Mouse (Mus musculus): Measurements from ENCODE around the gene Adamts8.

Adamts8 gene

GRCm38 (mm10) chr9:30921261-30922103 is 20.9 kb upstream of the Adamts8 start:
- intact Hi-C loops (cut with DNase I) = loop anchor here (5.0 kb wide), 1 partner anchor 109 kb away; no protein-coding TSS in a partner anchor

DNA sequence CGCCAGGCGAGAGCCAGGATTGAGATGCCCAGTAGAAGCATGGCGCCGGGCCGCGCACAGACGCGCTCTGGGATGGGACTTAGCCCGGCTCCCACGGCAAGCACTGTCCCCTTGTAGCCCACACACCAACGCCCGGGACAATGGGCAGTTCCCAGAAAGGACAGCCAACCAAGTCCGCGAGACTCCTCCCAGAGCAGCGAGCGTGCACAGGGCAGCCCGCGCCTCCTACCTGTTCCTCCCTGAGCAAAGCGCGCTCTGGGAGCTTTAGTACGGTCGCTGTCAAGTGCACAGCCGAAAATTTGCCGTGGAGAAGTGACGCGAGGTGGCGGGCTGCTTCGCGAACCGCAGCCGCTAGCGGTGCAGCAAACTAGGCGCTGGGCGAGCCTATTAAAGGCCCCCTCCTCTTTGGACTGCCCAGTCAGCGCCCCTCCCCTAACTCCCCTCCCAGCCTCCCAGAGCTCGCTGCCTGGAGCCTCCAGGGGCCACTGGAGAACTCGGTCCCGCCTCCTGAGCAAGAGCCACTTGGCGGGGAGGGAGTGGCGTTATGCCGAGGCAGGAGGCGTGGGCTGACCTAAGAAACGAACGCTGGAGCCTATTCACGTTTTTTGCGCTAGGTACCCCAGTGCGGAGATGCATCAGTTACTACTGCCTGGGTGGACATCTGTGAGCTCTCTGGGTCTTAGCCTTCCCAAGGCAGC is 20.0 kb upstream of the Adamts8 start, which contains the start of gene Adamts15:
TSS of gene Adamts15 (minus strand) at position 256 of the 698 bp plus-strand sequence.
- intact Hi-C loops (cut with DNase I) = loop anchor here (5.0 kb wide), 1 partner anchor 110 kb away; no protein-coding TSS in a partner anchor

GRCm38 (mm10) chr9:30928759-30929158 is 13.6 kb upstream of the Adamts8 start:
- intact Hi-C loops (cut with DNase I) = no loop called here

DNA sequence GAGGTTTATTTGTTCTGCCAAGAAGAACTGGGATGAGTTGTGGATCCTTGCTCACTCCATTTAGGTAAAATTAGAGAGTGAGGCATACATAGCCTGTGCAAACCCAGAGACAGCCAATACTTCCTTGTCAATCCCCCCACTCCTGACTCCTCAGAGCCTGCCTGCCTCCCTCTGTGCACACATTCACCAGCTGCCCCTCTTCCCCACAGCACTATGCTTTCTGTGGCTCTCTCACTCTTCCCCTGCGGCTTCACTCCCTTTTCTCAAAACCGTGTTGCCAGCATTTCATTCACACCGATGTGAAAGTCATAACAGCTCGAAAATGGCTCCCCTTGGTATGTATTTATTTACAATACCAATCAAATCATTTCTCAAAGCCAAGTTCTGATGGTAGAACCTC is 10.0 kb upstream of the Adamts8 start:
- intact Hi-C loops (cut with DNase I) = loop anchor here (10.0 kb wide), 1 partner anchor 388 kb away; no protein-coding TSS in a partner anchor

GRCm38 (mm10) chr9:30934827-30935226 is 7.5 kb upstream of the Adamts8 start:
- intact Hi-C loops (cut with DNase I) = loop anchor here (5.0 to 10.0 kb wide), 2 partner anchors 373 to 390 kb away; no protein-coding TSS in a partner anchor

DNA sequence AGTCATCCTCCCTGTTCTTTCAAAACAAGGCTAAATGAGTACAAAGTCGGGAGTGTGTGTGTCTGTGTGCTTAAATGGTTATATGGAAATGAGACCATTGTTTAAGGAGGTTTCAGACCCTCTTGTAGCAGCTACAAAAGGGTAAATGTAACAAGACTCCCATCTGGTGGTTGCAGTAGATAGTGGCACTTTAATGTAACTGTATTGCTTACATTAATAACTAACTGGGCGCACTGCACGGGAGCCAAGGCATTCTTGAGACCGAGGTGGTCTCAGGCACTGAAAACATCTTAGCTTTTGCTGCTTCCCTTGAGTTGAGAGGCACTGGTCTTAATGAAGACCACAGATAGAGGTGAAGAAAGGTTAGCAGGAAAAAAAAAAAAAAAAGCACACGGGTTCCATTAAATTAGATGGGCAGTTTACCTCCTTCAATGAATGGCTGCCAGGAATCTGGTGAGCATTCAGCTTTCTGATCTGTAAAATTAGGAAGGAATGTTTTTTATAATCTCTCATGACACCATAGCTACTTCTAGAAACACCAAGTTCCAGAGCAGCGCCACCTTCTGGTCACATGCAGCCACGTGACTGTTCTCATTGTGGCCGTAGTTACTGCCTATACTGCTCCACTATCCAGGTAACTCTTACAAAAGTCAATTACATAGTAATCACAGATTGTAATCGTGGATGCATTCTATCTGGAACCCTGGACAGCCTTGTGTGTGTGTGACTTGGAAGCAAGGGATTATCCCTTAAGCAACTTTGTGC is 5.5 kb upstream of the Adamts8 start:
- intact Hi-C loops (cut with DNase I) = loop anchor here (1.0 to 10.0 kb wide), 3 partner anchors 375 to 457 kb away; no protein-coding TSS in a partner anchor

GRCm38 (mm10) chr9:30940328-30940727 is 2.0 kb upstream of the Adamts8 start:
- intact Hi-C loops (cut with DNase I) = loop anchor here (5.0 to 10.0 kb wide), 2 partner anchors 142 to 404 kb away; no protein-coding TSS in a partner anchor

- intact Hi-C loops (cut with DNase I) = loop anchor here (5.0 to 10.0 kb wide), 2 partner anchors 139 to 401 kb away; no protein-coding TSS in a partner anchor
Observed at GRCm38 (mm10) chr9:30943341-30943740, 979 bp downstream of the Adamts8 start.

GRCm38 (mm10) chr9:30944234-30944633 is 1.9 kb downstream of the Adamts8 start:
- intact Hi-C loops (cut with DNase I) = loop anchor here (5.0 to 10.0 kb wide), 2 partner anchors 138 to 401 kb away; no protein-coding TSS in a partner anchor

- intact Hi-C loops (cut with DNase I) = loop anchor here (10.0 kb wide), 1 partner anchor 400 kb away; no protein-coding TSS in a partner anchor
Observed at GRCm38 (mm10) chr9:30945276-30945675, 2.9 kb downstream of the Adamts8 start.

DNA sequence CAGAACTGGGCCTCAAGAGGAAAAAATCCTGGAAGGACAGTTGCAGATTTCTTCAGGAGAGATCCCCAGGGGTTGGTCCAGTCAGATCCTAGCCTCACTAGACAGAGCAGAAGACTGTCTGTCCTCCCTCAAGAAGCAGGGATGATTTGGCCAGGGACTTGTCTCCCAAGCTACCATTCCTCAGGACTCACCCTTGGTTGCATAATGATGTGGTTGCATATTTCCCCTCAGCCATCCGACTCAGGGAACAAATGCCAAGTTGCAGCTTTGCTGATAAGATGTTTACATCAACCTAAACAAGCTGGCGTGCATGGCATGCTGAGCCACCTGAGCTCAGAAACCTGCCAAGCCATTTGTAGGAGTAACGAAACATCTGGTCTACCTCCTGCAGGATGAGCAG is 7.1 kb downstream of the Adamts8 start:
- intact Hi-C loops (cut with DNase I) = loop anchor here (10.0 kb wide), 1 partner anchor 395 kb away; no protein-coding TSS in a partner anchor

GRCm38 (mm10) chr9:30949971-30950370 is 7.6 kb downstream of the Adamts8 start:
- intact Hi-C loops (cut with DNase I) = loop anchor here (5.0 to 10.0 kb wide), 2 partner anchors 82 to 395 kb away; partner anchors contain the start of gene Zbtb44

- intact Hi-C loops (cut with DNase I) = loop anchor here (5.0 kb wide), 1 partner anchor 82 kb away; the partner anchor contains the start of gene Zbtb44
Observed at GRCm38 (mm10) chr9:30950592-30950991, 8.2 kb downstream of the Adamts8 start.

DNA sequence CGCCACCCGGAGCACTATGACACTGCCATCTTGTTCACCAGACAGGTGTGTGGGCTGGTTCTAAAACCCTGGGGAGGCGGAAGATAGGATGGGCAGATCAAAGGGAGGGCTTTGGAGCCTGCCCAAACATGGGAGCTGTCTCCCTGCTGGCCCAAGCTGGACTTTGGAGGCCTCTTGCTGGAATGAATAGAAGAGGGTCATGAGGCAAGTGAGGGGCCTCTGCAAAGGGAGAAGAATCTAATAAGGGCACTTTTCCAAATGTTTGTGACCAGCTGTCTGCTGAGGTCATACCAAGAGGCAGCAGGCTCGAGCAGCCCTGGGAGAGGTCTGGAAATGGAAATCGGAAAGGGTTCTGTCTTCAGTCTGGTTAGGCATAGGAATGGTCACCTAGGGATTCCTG is 9.1 kb downstream of the Adamts8 start:
- intact Hi-C loops (cut with DNase I) = loop anchor here (5.0 kb wide), 1 partner anchor 81 kb away; the partner anchor contains the start of gene Zbtb44

GRCm38 (mm10) chr9:30953287-30953686 is 10.9 kb downstream of the Adamts8 start:
- intact Hi-C loops (cut with DNase I) = loop anchor here (5.0 kb wide), 1 partner anchor 79 kb away; the partner anchor contains the start of gene Zbtb44

- intact Hi-C loops (cut with DNase I) = no loop called here
Observed at GRCm38 (mm10) chr9:30955246-30955645, 12.9 kb downstream of the Adamts8 start.

- intact Hi-C loops (cut with DNase I) = no loop called here
Observed at GRCm38 (mm10) chr9:30963780-30964179, 21.4 kb downstream of the Adamts8 start.

- intact Hi-C loops (cut with DNase I) = no loop called here
Observed at GRCm38 (mm10) chr9:30964685-30965084, 22.3 kb downstream of the Adamts8 start.

GRCm38 (mm10) chr9:30966881-30967280 is 24.5 kb downstream of the Adamts8 start:
- intact Hi-C loops (cut with DNase I) = no loop called here

DNA sequence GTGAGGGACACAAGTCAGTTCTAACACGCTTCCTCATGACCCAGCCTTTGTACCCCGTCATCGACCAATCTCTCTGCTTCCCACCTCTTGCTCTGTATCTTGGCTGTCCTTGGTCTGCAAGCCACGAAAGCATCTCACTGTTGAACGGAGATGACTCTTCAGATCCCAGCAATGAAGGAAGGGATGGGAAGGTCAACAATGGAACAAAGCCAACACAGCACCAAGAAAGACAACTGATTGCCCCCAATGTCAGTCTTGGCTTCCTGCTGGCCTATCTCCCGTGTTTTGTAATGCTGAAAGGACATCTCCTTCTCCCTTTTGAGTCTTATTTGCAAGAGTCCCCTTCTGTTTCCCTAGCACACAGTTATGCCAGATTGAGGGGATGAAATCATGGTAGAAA is 25.8 kb downstream of the Adamts8 start:
- intact Hi-C loops (cut with DNase I) = no loop called here

Data from adrenal gland (tissue).